Mouse (Mus musculus) heart, embryonic 10.5 days (tissue): ENCODE measurements at regions not wholly inside any gene's neighbourhood (a gene's known extent, or its start where the extent isn't known, plus 50 kb on each side); places are given as distances from the start of the nearest gene placed in this dataset.

Source experiments
- DNase-seq: peaks from one replicate; pipeline ENCODE4 v3.0.0-alpha.2; 2017; ENCODE audit warnings: low spot score
- H3K27ac ChIP-seq: fragments of 300-500 bp; sonication (generic); 2 replicates; pipeline ENCODE4 v1.5.1; 2016; ENCODE audit warnings: mild to moderate bottlenecking
- H3K27me3 ChIP-seq: fragments of 300-500 bp; sonication (generic); 2 replicates; pipeline ENCODE4 v1.6.1; 2016; ENCODE audit warnings: mild to moderate bottlenecking; ENCODE audit not compliant: poor library complexity, insufficient read depth, severe bottlenecking
- H3K36me3 ChIP-seq: fragments of 300-500 bp; sonication (generic); 2 replicates; pipeline ENCODE4 v1.6.1; 2016; ENCODE audit warnings: mild to moderate bottlenecking, moderate library complexity
- H3K4me1 ChIP-seq: fragments of 300-500 bp; sonication (generic); 2 replicates; pipeline ENCODE4 v1.6.1; 2016; ENCODE audit warnings: mild to moderate bottlenecking
- H3K4me3 ChIP-seq: fragments of 300-500 bp; sonication (generic); 2 replicates; pipeline ENCODE4 v1.5.1; 2016; ENCODE audit warnings: mild to moderate bottlenecking, moderate library complexity
- H3K9me3 ChIP-seq: fragments of 300-500 bp; sonication (generic); 2 replicates; pipeline ENCODE4 v1.6.1; 2016; ENCODE audit warnings: mild to moderate bottlenecking, moderate library complexity
- WGBS: fragments of 180-500 bp; shearing (Covaris S2); methylation state at CpG from one replicate; pipeline ENCODE4 v1.1.7; 2016; 5-methylcytosine and 5-hydroxymethylcytosine counted together

GRCm38 (mm10) chr11:37480236-37480635 is 244.5 kb upstream of the Tenm2 start:
- DNase-seq, result no peak

GRCm38 (mm10) chr11:37478970-37479482 is 243.3 kb upstream of the Tenm2 start:
- Histone ChIP-seq H3K27ac (no peak overlapping the region), H3K4me1 (no peaks in the 10 kb centered on the region), H3K27me3 (no peaks in the 10 kb centered on the region), H3K4me3 (no peak overlapping the region), H3K9me3 (no peaks in the 10 kb centered on the region), H3K36me3 (no peaks in the 10 kb centered on the region)
- no peak for DNase-seq
- WGBS, result 88% methylated on average over 6 of the region's 6 CpGs

More at GRCm38 (mm10) chr11:37480236-37480635, 244.5 kb upstream of the Tenm2 start:
- Histone ChIP-seq H3K27me3 (no peaks in the 10 kb centered on the region), H3K4me1 (no peaks in the 10 kb centered on the region), H3K27ac (no peak overlapping the region), H3K36me3 (no peaks in the 10 kb centered on the region), H3K4me3 (no peak overlapping the region), H3K9me3 (no peaks in the 10 kb centered on the region)
- WGBS, result 76% methylated on average over 3 of the region's 3 CpGs

GRCm38 (mm10) chr11:37474068-37474467 is 238.3 kb upstream of the Tenm2 start:
- no peaks in the 10 kb centered on the region for H3K9me3 ChIP-seq
- WGBS, result 24% methylated on average over 6 of the region's 6 CpGs
- no peaks in the 10 kb centered on the region for H3K4me1 ChIP-seq
- no peak overlapping the region for H3K27ac ChIP-seq
- no peak overlapping the region for H3K4me3 ChIP-seq
- H3K27me3 ChIP-seq, result no peaks in the 10 kb centered on the region
- no peak for DNase-seq
- no peaks in the 10 kb centered on the region for H3K36me3 ChIP-seq

GRCm38 (mm10) chr11:37463658-37464420 is 228.1 kb upstream of the Tenm2 start:
- H3K36me3 ChIP-seq, result no peaks in the 10 kb centered on the region
- no peaks in the 10 kb centered on the region for H3K4me1 ChIP-seq
- WGBS, result 83% methylated on average over 9 of the region's 9 CpGs
- DNase-seq, result no peak
- no peaks in the 10 kb centered on the region for H3K9me3 ChIP-seq
- H3K4me3 ChIP-seq, result no peak overlapping the region
- H3K27me3 ChIP-seq, result no peaks in the 10 kb centered on the region
- no peak overlapping the region for H3K27ac ChIP-seq

GRCm38 (mm10) chr11:37462375-37462774 is 226.6 kb upstream of the Tenm2 start:
- H3K4me1 ChIP-seq, result no peaks in the 10 kb centered on the region

GRCm38 (mm10) chr11:37447361-37447760 is 211.6 kb upstream of the Tenm2 start:
- no peaks in the 10 kb centered on the region for H3K4me1 ChIP-seq
- no peak overlapping the region for H3K27ac ChIP-seq
- H3K36me3 ChIP-seq, result no peaks in the 10 kb centered on the region
- no peak overlapping the region for H3K4me3 ChIP-seq
- H3K9me3 ChIP-seq, result no peaks in the 10 kb centered on the region
- DNase-seq, result no peak
- H3K27me3 ChIP-seq, result no peaks in the 10 kb centered on the region

More at GRCm38 (mm10) chr11:37462375-37462774, 226.6 kb upstream of the Tenm2 start:
- no peak overlapping the region for H3K4me3 ChIP-seq
- 75% methylated on average over 4 of the region's 4 CpGs for WGBS
- no peak for DNase-seq
- H3K36me3 ChIP-seq, result no peaks in the 10 kb centered on the region
- H3K9me3 ChIP-seq, result no peaks in the 10 kb centered on the region
- H3K27me3 ChIP-seq, result no peaks in the 10 kb centered on the region
- no peak overlapping the region for H3K27ac ChIP-seq

GRCm38 (mm10) chr11:37446626-37447025 is 210.9 kb upstream of the Tenm2 start:
- Histone ChIP-seq H3K27me3 (no peaks in the 10 kb centered on the region), H3K27ac (no peak overlapping the region), H3K9me3 (no peaks in the 10 kb centered on the region), H3K4me3 (no peak overlapping the region), H3K4me1 (no peaks in the 10 kb centered on the region), H3K36me3 (no peaks in the 10 kb centered on the region)
- no peak for DNase-seq
- 79% methylated on average over 1 of the region's 1 CpGs for WGBS

- H3K27ac ChIP-seq, result no peak overlapping the region
- H3K9me3 ChIP-seq, result no peaks in the 10 kb centered on the region
- no peaks in the 10 kb centered on the region for H3K4me1 ChIP-seq
- H3K36me3 ChIP-seq, result no peaks in the 10 kb centered on the region
- H3K4me3 ChIP-seq, result no peak overlapping the region
- no peak for DNase-seq
- H3K27me3 ChIP-seq, result no peaks in the 10 kb centered on the region
- 58% methylated on average over 2 of the region's 2 CpGs for WGBS
Observed at GRCm38 (mm10) chr11:37442781-37443180, 207.0 kb upstream of the Tenm2 start.

GRCm38 (mm10) chr11:37434600-37434999 is 198.8 kb upstream of the Tenm2 start:
- Histone ChIP-seq H3K27me3 (no peaks in the 10 kb centered on the region), H3K4me3 (no peak overlapping the region), H3K4me1 (no peaks in the 10 kb centered on the region), H3K36me3 (no peaks in the 10 kb centered on the region), H3K27ac (no peak overlapping the region), H3K9me3 (no peaks in the 10 kb centered on the region)
- DNase-seq, result no peak
- 91% methylated on average over 2 of the region's 2 CpGs for WGBS

GRCm38 (mm10) chr11:37424312-37425169 is 188.8 kb upstream of the Tenm2 start:
- H3K36me3 ChIP-seq, result no peaks in the 10 kb centered on the region
- no peak for DNase-seq
- no peaks in the 10 kb centered on the region for H3K9me3 ChIP-seq
- no peaks in the 10 kb centered on the region for H3K4me1 ChIP-seq
- 68% methylated on average over 5 of the region's 5 CpGs for WGBS
- no peak overlapping the region for H3K4me3 ChIP-seq
- no peak overlapping the region for H3K27ac ChIP-seq
- H3K27me3 ChIP-seq, result no peaks in the 10 kb centered on the region

GRCm38 (mm10) chr11:37412868-37413267 is 177.1 kb upstream of the Tenm2 start:
- Histone ChIP-seq H3K27ac (no peak overlapping the region), H3K9me3 (no peaks in the 10 kb centered on the region), H3K27me3 (no peaks in the 10 kb centered on the region), H3K36me3 (no peaks in the 10 kb centered on the region), H3K4me3 (no peak overlapping the region), H3K4me1 (peaks cover 2% of the 10 kb centered on the region; the same call in 1 of the 2 replicates)
- DNase-seq, result peak; percentile 78
- 22% methylated on average over 3 of the region's 3 CpGs for WGBS

GRCm38 (mm10) chr11:37367971-37368370 is 132.2 kb upstream of the Tenm2 start:
- Histone ChIP-seq H3K4me3 (no peak overlapping the region), H3K9me3 (no peaks in the 10 kb centered on the region), H3K27me3 (no peaks in the 10 kb centered on the region), H3K36me3 (no peaks in the 10 kb centered on the region), H3K27ac (no peak overlapping the region), H3K4me1 (no peaks in the 10 kb centered on the region)
- 69% methylated on average over 1 of the region's 1 CpGs for WGBS
- DNase-seq, result no peak

GRCm38 (mm10) chr11:37364430-37364829 is 128.7 kb upstream of the Tenm2 start:
- H3K4me3 ChIP-seq, result no peak overlapping the region
- WGBS, result 84% methylated on average over 2 of the region's 2 CpGs
- no peak overlapping the region for H3K27ac ChIP-seq
- no peaks in the 10 kb centered on the region for H3K27me3 ChIP-seq
- DNase-seq, result no peak
- no peaks in the 10 kb centered on the region for H3K9me3 ChIP-seq
- H3K4me1 ChIP-seq, result no peaks in the 10 kb centered on the region
- H3K36me3 ChIP-seq, result no peaks in the 10 kb centered on the region
